Mouse (Mus musculus) heart, embryonic 12.5 days (tissue): ENCODE data around the gene Nnmt. TPM values are rescaled to one million over a fixed set of nuclear protein-coding genes. Genes with fewer than 3 reads are reported as not detected.

ENCODE experiments used
- ATAC-seq: fragments of 200-750 bp; cut with Nextera tagmentation; 2 replicates; pipeline ENCODE4 v1.8.0; 2017; ENCODE audit warnings: moderate TSS enrichment, moderate library complexity; ENCODE audit not compliant: insufficient number of reproducible peaks, low FRiP score
- H3K27ac ChIP-seq: fragments of 300-500 bp; sonication (generic); 2 replicates; pipeline ENCODE4 v1.5.1; 2016; ENCODE audit warnings: mild to moderate bottlenecking, moderate library complexity; ENCODE audit not compliant: poor library complexity, severe bottlenecking
- H3K27me3 ChIP-seq: fragments of 300-500 bp; sonication (generic); replicated peaks from 2 replicates; pipeline ENCODE4 v1.6.1; 2016; ENCODE audit warnings: mild to moderate bottlenecking, moderate library complexity
- H3K36me3 ChIP-seq: fragments of 300-500 bp; sonication (generic); 2 replicates; pipeline ENCODE4 v1.6.1; 2016; ENCODE audit warnings: mild to moderate bottlenecking, moderate library complexity
- H3K4me1 ChIP-seq: fragments of 300-500 bp; sonication (generic); replicated peaks from 2 replicates; pipeline ENCODE4 v1.6.1; 2016; ENCODE audit warnings: mild to moderate bottlenecking
- H3K4me2 ChIP-seq: fragments of 300-500 bp; sonication (generic); 2 replicates; pipeline ENCODE4 v1.6.1; 2016; ENCODE audit warnings: mild to moderate bottlenecking, moderate library complexity
- H3K4me3 ChIP-seq: fragments of 300-500 bp; sonication (generic); 2 replicates; pipeline ENCODE4 v1.5.1; 2016; ENCODE audit warnings: mild to moderate bottlenecking
- H3K9ac ChIP-seq: fragments of 300-500 bp; sonication (generic); 2 replicates; pipeline ENCODE4 v1.6.1; 2016; ENCODE audit warnings: mild to moderate bottlenecking, moderate library complexity
- H3K9me3 ChIP-seq: fragments of 300-500 bp; sonication (generic); replicated peaks from 2 replicates; pipeline ENCODE4 v1.6.1; 2016; ENCODE audit warnings: mild to moderate bottlenecking, moderate library complexity
- WGBS: fragments of 180-500 bp; shearing (Covaris S2); methylation state at CpG from one replicate; pipeline ENCODE4 v1.1.7; 2016; 5-methylcytosine and 5-hydroxymethylcytosine counted together
- polyA plus RNA-seq: library from polyadenylated mRNA; unstranded; fragments of >200 nt; fragmentation: Nextera tagmentation; extraction: Ambion mirVana; gene quantifications from 2 replicates; pipeline ENCODE4 v1.2.1, GENCODE M21; 2016

The Nnmt gene
- 3.1 and 3.3 TPM in 2 replicates for polyA plus RNA-seq

- no peak for ATAC-seq
- no peaks in the 10 kb centered on the region for H3K36me3 ChIP-seq
- no peak within 1 kb of the TSS for H3K9ac ChIP-seq
Observed at GRCm38 (mm10) chr9:48604939-48605598, at the start of gene Nnmt. Gene Nnmt, minus strand, starts transcription at chr9:48605153.

GRCm38 (mm10) chr9:48654730-48655129 is 49.8 kb upstream of the Nnmt start:
- H3K4me1 ChIP-seq, result peaks cover 11% of the 10 kb centered on the region; the same call in 1 of the 2 replicates
- WGBS, result 16% methylated on average over 8 of the region's 8 CpGs
- no peak overlapping the region for H3K4me3 ChIP-seq
- H3K27ac ChIP-seq, result no peak overlapping the region
- no peak overlapping the region for H3K4me2 ChIP-seq
- peaks cover 9% of the 10 kb centered on the region for H3K27me3 ChIP-seq
- no peaks in the 10 kb centered on the region for H3K36me3 ChIP-seq
- peaks cover 6% of the 10 kb centered on the region for H3K9me3 ChIP-seq
- no peak for ATAC-seq
- H3K9ac ChIP-seq, result no peak overlapping the region

More at GRCm38 (mm10) chr9:48604939-48605598, at the start of gene Nnmt:
- H3K4me1 ChIP-seq, result no peaks in the 10 kb centered on the region
- H3K27ac ChIP-seq, result peak within 1 kb of the TSS; percentile 36; the same call in 1 of the 2 replicates
- 31% methylated on average over 8 of the region's 8 CpGs for WGBS
- H3K9me3 ChIP-seq, result no peaks in the 10 kb centered on the region
- H3K4me3 ChIP-seq, result no peak within 1 kb of the TSS
- H3K27me3 ChIP-seq, result no peaks in the 10 kb centered on the region
- peak within 1 kb of the TSS; percentile 27; the same call in 1 of the 2 replicates for H3K4me2 ChIP-seq

- Histone ChIP-seq H3K27me3 (peaks cover 15% of the 10 kb centered on the region), H3K27ac (no peak overlapping the region), H3K4me3 (no peak overlapping the region), H3K9ac (no peak overlapping the region), H3K4me2 (no peak overlapping the region), H3K9me3 (no peaks in the 10 kb centered on the region), H3K4me1 (peaks cover 23% of the 10 kb centered on the region), H3K36me3 (no peaks in the 10 kb centered on the region)
- WGBS, result 44% methylated on average over 7 of the region's 7 CpGs
- ATAC-seq, result no peak
Observed at GRCm38 (mm10) chr9:48653399-48654070, 48.6 kb upstream of the Nnmt start.

- WGBS, result 62% methylated on average over 4 of the region's 4 CpGs
- no peaks in the 10 kb centered on the region for H3K9me3 ChIP-seq
- ATAC-seq, result no peak
- no peak overlapping the region for H3K4me2 ChIP-seq
- no peak overlapping the region for H3K9ac ChIP-seq
- H3K27me3 ChIP-seq, result peaks cover 19% of the 10 kb centered on the region
- no peaks in the 10 kb centered on the region for H3K36me3 ChIP-seq
- no peak overlapping the region for H3K4me3 ChIP-seq
- H3K4me1 ChIP-seq, result peaks cover 30% of the 10 kb centered on the region
- no peak overlapping the region for H3K27ac ChIP-seq
Observed at GRCm38 (mm10) chr9:48652026-48652425, 47.1 kb upstream of the Nnmt start.

- peaks cover 30% of the 10 kb centered on the region for H3K4me1 ChIP-seq
- no peaks in the 10 kb centered on the region for H3K9me3 ChIP-seq
- H3K27ac ChIP-seq, result no peak overlapping the region
- H3K27me3 ChIP-seq, result peaks cover 24% of the 10 kb centered on the region
- H3K36me3 ChIP-seq, result no peaks in the 10 kb centered on the region
- no peak overlapping the region for H3K4me2 ChIP-seq
- no peak overlapping the region for H3K9ac ChIP-seq
- 80% methylated on average over 2 of the region's 2 CpGs for WGBS
- no peak overlapping the region for H3K4me3 ChIP-seq
- no peak for ATAC-seq
Observed at GRCm38 (mm10) chr9:48650846-48651245, 45.9 kb upstream of the Nnmt start.

GRCm38 (mm10) chr9:48649851-48650685 is 45.1 kb upstream of the Nnmt start:
- peaks cover 30% of the 10 kb centered on the region for H3K4me1 ChIP-seq
- no peaks in the 10 kb centered on the region for H3K36me3 ChIP-seq
- H3K4me2 ChIP-seq, result peak overlapping the region; percentile 77
- H3K9ac ChIP-seq, result no peak overlapping the region
- ATAC-seq, result no peak
- no peak overlapping the region for H3K27ac ChIP-seq
- 47% methylated on average over 17 of the region's 17 CpGs for WGBS
- H3K27me3 ChIP-seq, result peaks cover 24% of the 10 kb centered on the region
- no peaks in the 10 kb centered on the region for H3K9me3 ChIP-seq
- no peak overlapping the region for H3K4me3 ChIP-seq

- Histone ChIP-seq H3K36me3 (no peaks in the 10 kb centered on the region), H3K9me3 (peaks cover 4% of the 10 kb centered on the region), H3K4me3 (peak overlapping the region; percentile 38), H3K9ac (peak overlapping the region; percentile 56), H3K4me1 (peaks cover 30% of the 10 kb centered on the region), H3K27ac (no peak overlapping the region), H3K27me3 (peaks cover 24% of the 10 kb centered on the region), H3K4me2 (peak overlapping the region; percentile 77)
- ATAC-seq, result peak; percentile 45; the same call in 1 of the 2 replicates
- WGBS, result 1% methylated on average over 22 of the region's 22 CpGs
Observed at GRCm38 (mm10) chr9:48649098-48649766, 44.3 kb upstream of the Nnmt start.

- no peak overlapping the region for H3K9ac ChIP-seq
- 53% methylated on average over 12 of the region's 12 CpGs for WGBS
- no peaks in the 10 kb centered on the region for H3K36me3 ChIP-seq
- H3K4me1 ChIP-seq, result peaks cover 25% of the 10 kb centered on the region
- H3K27ac ChIP-seq, result no peak overlapping the region
- no peak overlapping the region for H3K4me3 ChIP-seq
- H3K4me2 ChIP-seq, result peak overlapping the region; percentile 77
- ATAC-seq, result no peak
- peaks cover 21% of the 10 kb centered on the region for H3K27me3 ChIP-seq
- H3K9me3 ChIP-seq, result peaks cover 7% of the 10 kb centered on the region
Observed at GRCm38 (mm10) chr9:48648285-48649097, 43.5 kb upstream of the Nnmt start.

- Histone ChIP-seq H3K4me3 (no peak overlapping the region), H3K9me3 (peaks cover 7% of the 10 kb centered on the region), H3K4me2 (no peak overlapping the region), H3K9ac (no peak overlapping the region), H3K36me3 (no peaks in the 10 kb centered on the region), H3K27ac (no peak overlapping the region), H3K27me3 (peaks cover 21% of the 10 kb centered on the region), H3K4me1 (peaks cover 25% of the 10 kb centered on the region)
- WGBS, result 37% methylated on average over 10 of the region's 10 CpGs
- ATAC-seq, result no peak
Observed at GRCm38 (mm10) chr9:48647648-48648284, 42.8 kb upstream of the Nnmt start.
